Mouse (Mus musculus): ENCODE data around the gene Gm9945. TPM values are rescaled to one million over a fixed set of nuclear protein-coding genes. Genes with fewer than 3 reads are reported as not detected.
A peak's percentile ranks its signal among the peaks of the same experiment; 100 is the strongest.

Gm9945 gene
- total RNA-seq, 2 experiments from 2014 or later, result 2.0 to 2.1 TPM

DNA sequence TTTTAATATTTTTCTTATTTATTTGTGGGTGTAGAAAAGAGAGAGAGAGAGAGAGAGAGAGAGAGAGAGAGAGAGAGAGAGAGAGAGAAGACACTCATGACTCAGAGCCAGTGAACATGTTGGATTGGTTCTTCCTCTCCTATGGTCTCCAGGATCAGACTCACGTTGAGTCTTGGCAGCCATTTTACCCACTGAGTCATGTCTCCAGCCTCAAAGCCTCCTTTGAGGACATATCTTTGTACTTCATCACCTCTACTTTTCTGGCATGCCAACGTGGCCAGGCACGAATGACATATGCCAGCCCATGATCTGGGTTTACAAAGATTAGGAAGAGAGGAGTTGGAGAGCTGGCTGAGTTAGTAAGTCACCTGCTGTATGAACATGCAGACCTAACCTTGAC lies 19.8 kb upstream of the Gm9945 start:
- no peak for DNase-seq (ENCODE audit: low spot score in 2 of 2)

DNA sequence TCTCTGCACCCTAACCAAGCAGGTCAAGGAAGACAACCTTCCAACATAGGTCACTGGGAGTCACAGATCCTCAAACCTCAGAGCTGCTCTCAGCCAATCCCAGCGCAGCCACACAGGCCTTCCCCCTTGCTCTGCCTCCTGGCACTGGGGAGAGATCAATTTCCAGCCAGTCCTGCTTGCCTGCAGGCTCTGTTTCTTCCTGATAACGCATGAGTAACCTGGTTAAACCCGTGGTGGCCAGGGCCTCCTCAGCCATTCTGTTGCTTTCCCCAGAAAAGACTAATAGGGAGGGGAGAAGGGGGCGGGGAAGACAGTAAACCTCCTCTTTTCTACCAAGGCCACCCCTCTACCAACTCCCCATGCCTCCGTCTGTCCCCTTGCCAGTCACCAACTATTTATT lies 18.2 kb upstream of the Gm9945 start:
- DNase-seq (ENCODE audit: low spot score in 2 of 2), result no peak

DNA sequence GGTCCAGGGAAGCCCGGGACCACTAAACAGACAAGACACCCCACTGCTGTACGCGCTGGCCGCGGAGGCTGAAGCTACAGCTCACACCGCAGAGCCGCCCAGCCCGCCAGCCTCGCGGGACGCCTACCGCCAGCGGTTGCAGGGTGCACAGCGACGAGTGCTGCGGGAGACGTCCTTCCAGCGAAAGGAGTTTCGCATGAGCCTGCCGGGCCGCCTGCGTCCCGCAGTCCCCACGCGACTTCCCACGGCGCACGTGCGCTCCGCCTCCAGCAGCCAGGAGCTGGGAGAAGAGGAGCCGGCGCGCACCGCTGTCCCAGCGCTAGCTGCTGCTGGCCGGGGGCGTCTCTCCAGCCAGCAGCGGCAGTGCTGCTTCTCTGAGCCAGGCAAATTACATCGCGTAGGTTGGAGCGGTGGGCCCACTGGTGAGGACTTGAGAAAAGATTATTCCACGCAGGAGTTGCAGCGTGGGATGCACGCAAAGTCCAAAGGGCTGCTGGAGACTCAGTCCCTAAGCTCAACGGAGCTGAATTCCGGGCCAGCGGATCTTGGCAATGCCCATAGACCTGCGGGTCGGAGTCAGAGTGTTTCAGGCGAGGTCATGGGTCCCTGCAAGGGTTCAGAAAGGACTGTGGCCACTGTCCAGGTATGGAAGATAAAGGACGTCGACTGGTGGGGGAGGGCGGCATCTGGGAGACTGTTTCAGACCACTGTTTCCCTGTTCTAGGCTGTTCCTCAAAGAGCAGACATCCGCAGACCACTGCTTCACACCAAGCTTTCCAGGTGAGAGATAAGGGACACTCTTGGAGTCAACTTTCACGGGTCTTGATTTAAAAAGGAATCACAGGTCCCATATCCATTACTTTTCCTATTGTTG lies 16.2 kb upstream of the Gm9945 start:
- peak; percentile 69 to 77 for DNase-seq (ENCODE audit: low spot score in 2 of 2)

DNA sequence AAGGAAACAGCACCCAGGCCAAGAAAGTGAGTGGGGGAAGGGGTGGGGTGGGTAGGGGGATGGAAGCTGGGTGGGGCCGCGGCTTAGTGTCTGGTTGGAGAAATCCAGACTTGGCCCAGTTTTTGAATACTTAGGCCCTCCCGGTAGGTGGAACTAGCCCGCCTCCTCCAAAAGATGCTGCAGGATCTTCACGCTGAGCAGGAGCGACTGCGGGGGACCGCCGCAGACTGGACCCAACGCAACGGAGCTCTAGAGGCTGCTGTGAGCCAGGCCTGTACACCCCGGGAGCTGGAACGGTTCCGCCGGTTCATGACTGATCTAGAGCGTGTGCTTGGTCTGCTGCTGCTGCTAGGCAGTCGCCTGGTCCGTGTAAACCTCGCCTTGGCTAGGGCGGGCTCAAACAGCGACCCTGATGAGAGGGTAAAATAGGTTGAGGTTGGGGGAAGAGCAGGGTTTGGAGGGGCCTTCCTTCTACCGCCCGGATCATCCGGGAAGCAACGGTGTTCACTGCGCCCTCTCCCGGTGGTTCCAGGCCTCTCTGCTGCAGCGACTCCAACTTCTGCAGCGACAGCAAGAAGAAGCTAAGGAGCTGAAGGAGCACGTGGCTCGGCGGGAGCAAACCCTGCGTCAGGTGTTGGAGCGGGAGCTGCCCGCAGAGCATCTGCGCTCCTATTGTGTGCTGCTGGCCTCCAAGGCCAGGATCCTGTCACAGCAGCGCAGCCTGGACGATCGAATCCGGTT lies 13.6 kb upstream of the Gm9945 start:
- DNase-seq (ENCODE audit: low spot score in 2 of 2), result peak; percentile 86 to 89

DNA sequence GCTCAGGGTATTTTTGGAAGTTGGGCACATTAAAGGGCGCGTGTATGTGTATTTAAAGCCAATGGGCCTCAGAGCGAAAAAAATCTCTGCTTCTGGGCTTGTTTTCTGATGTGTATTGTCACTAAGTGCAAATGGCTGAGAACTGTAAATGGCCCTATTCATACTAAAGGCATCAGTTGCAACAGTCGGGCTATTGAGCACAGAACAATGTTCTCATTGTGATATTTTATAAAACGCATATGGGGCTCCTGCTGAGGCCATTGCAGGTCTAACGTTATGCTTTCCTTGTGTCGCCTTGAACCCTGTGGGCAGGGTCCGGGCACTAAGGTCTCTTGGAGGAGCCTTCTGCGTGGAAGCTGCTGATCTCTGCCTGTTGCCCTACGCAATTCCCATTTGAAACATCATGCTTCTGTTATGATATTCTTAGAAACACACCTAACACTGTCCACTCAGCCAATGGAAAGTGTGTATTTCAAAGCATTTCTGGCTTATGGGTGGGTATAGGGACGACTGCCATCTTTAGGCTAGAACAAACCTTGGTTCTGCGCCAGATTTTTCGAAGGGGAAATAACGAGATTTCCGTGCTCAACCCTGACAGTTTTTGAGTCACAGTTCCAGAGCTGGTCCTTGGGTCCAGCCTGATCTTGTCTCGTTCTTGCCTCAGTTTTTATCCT lies 10.5 kb upstream of the Gm9945 start:
- DNase-seq (ENCODE audit: low spot score in 2 of 2), result peak in 1 of 2 experiments; percentile 57

DNA sequence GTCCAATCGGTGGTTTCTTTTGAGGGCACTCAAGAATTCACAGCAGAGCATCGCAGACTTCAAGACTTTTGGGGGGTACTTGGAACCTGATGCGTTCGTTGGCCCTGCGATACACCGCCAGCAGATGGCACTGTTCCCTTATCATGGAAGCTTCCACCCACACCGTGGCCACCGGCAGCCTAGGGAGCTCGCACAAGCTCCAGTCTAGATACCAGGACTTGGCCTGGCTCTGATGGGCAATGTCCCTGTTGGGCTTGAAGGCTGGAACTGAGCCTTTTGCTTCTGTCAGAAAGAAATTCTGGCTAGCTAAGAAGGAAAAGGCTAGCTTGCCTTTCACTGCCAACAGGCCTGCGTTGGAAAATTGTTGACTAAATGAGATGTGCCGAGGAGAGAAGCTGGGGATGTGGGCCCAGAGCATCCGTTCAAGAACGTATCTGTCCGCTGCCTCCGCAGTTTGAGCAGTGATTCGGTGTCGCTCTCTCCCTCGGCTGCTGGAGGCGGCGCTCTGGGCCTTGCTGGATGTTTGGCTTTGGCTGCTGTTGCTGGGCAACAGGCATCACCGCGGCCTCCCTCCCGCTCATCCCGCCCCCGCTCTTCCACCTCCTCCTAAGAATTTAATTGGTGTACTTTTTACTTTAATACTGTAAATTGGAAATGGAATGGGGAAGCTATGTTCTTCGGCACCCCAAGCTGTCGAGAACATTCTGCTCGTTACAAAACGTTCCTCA lies 9.8 kb upstream of the Gm9945 start, which contains the start of gene Gm9837:
Gene Gm9837 (minus strand): TSS at position 512 of the 728 bp plus-strand sequence.
- DNase-seq (ENCODE audit: low spot score in 2 of 2), result peak; percentile 93 to 97

DNA sequence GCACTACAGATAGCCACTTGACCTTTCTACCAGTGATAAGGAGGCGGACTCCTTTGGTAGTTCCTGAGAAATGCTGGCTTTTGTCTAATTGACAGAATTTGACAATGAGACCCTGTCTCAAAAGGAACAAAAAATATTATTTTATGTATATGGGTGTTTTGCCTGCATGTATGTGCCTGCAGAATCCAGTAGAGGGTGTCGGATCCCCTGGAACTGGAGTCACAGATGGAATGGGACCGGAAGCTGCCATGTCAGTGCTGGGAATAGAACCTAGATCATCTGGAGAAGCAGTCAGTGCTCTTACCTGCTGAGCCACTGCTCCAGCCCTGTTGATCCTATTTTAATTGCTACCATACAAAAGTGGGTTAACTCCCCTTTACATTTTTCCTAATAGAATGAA lies 7.3 kb upstream of the Gm9945 start:
- DNase-seq (ENCODE audit: low spot score in 2 of 2), result no peak

DNA sequence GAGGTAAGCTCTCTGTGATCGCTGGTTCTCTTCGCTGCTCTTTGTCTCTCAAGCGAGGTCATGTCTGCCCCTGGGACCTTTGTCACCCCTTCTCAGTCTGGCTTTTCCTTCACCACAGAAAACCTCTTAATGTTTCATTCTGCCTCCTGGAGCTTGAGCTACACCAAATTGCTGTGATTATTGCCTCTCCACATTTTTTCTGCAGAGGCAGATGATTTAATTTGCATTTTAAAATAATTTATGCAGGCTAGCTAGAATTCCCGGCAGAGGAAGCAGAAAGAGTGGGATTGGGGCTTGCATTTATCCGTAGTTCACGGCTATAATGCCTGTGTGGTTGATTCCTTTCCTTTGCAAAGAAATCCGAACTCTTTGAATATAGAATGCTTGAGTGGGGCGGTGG lies 4.3 kb upstream of the Gm9945 start:
- DNase-seq (ENCODE audit: low spot score in 2 of 2), result peak in 1 of 2 experiments; percentile 18

DNA sequence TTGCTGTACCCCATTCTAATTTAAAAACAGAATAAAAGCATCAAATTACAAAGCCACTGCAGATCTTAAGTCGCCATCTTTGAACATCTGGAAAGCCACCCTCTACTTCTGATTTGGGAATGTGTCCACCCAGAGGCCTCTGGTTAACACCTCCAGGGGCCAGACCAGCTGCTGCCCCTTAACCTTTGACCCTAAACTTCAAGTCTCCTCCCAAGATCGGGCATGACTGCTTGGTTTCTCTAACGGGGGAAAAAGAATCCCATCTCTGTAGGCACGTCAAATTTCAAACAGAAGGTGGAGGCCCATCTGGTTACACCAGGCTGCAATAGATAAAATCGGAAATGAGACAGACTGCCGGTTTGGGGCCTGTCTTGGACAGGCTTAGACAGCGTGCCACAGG lies 2.1 kb upstream of the Gm9945 start:
- no peak for DNase-seq (ENCODE audit: low spot score in 2 of 2)

DNA sequence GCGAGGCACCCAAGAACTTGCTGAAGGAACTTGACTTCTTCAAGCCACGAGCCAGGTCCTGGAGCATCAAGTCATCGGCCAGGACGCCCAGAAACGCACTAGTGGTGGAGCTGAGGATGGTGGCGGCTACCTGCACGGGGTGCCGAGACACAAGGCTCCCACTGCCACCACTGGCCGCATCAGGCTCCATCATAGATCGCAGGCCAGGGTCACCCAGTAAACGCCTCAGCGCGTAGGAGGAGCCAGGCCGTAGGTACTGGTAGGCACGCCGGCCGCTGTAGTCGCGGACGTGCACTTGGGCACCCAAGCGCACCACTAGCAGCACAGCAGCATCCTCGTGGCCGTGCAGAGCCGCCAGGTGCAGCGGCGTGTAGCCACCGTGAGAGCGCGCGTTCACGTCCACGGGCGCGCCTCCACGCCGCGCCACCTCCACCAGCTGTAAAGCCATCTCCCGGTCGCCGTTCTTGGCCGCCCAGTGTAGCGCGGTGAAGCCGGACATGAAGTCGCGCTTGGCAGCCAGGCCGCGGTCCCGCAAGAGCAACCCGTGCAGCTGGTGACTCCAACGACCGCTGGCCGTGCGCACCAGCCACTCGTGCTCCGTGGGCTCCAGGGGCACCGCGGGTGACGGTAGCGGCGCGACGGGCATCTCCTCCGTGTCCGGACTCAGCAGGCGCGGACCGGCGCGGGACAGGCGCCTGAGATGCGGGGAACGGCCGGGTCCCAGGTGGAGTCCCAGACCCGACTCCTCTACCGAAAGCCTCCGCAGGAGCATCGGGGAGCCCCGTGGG lies 1.4 kb upstream of the Gm9945 start:
- DNase-seq (ENCODE audit: low spot score in 2 of 2), result peak in 1 of 2 experiments; percentile 45

DNA sequence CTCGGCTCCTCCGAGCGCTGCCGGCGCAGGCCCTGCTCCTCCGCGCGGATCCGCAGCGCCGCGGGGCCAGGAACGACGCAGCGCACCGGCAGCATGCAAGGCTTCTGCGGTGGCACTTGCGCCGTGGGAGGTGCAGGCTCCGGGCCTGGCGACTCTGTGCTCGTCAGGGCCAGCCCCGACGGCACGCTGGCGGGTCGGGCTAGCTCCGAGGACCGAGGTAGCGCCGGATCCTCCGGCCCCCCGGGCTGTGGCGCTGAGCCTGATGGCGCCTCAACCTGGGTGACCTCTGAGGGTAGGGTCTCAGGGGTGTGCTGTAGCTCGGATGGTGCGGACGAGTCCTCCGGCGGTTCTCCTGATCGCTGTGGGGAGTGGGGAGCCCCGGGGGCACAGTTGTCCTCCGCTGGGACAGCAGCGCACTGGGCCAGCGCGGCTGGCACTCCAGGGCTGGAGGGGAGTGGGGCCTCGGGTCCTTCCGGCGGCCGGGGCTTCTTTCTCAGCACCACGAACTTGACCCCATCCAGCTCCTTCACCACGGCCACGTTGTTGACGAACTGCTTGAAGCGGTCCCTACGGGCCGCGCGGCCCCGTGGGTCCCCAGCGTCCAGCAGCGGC lies 689 bp upstream of the Gm9945 start:
- DNase-seq (ENCODE audit: low spot score in 2 of 2), result peak in 1 of 2 experiments; percentile 60

DNA sequence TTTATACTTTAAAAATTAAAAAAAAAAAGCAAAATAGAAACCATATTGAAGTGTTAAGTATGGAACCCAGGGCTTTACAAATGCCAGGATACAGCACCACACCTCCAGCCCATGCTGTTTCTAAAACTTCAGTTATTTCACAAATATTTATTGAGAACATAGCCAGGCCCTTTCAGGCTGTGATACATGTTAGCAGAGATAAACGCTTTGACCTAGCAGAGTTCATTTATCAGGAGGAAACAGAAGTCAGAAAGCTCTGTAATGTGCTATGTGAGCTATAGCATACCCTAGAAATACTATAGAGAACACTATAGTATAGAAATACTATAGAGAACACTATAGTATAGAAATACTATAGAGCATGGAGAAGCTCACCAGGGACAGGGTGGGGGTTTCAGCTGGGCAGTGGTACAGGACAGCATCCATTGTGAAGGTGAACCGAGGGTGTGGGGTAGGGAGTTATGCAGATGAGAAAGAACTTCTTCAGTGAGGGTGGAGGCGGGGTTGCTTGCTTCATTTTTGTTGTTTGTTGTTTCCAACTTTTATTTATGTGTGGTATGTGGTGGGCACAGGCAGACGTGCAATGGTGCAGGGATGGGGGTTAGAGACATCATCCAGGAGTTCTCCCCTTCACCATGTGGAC lies 1.2 kb downstream of the Gm9945 start:
- no peak for DNase-seq (ENCODE audit: low spot score in 2 of 2)

DNA sequence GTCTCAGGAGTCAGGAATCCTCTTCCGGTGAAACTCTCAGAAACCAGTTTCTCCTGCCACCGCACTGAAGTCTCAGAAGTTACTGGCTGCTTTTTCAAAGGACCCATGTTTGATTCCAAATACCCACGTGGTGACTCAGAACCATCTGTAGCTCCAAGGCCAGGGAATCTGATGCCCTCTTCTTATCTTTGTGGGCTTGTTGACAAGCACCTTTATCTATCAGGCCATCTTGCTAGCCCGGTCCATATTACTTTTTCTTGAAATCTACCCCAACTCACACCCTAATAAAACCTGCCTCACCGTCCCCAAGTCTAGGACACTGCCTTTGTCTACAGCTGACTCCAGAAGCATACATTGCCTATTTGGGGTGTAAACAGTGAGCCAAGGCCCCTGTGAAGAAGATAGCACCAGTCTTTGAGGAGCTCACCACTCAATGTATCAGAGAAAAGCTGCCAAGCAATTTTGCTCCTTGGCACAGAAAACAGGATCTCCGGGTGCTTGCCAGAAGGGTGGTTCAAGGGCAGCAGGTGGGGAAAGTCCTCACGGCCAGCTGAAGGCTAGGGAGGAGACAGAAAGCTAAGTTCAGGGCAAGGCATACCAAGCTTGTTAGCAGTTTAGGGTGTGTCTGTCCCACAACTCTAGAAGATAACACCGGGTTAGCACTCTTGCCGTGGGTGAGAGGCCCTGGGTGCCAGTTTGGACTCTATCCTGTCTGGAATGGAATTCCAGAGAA lies 3.4 kb downstream of the Gm9945 start:
- DNase-seq (ENCODE audit: low spot score in 2 of 2), result no peak

DNA sequence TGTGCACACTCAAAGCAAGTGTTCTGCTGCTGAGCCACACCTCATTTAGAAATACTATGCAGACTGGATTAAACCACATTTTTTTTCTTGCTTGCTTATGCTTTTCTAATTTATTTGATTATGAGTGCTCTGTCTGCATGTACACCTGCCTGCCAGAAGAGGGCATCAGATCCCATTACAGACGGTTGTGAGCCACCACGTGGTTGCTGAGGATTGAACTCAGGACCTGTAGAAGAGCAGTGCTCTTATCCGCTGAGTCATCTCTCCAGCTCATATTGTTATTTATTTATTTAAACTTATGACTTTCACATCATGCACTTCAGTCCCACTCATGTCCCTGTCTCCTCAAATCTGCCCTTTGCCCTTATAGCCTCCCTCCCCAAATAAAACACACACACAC lies 5.8 kb downstream of the Gm9945 start:
- DNase-seq (ENCODE audit: low spot score in 2 of 2), result no peak

DNA sequence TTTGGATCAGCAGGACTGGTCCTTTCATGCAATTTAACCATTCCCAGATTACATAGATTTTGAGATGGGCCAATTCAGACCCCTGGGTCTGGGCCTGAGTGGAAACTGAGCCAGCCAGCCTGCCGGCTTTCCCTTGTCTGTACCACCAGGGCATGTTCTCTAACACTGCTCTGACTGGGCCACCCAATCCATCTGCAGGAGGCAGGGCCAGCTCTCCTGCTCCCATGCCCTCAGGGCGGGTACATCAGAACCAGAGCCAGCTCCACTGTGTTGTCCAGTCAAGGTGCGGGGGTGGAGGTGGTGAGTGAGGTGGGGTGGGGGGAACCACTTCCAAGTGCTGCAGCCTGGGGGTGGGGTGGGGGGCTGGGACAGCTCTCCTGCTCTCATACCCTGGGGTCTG lies 6.4 kb downstream of the Gm9945 start:
- DNase-seq (ENCODE audit: low spot score in 2 of 2), result no peak

DNA sequence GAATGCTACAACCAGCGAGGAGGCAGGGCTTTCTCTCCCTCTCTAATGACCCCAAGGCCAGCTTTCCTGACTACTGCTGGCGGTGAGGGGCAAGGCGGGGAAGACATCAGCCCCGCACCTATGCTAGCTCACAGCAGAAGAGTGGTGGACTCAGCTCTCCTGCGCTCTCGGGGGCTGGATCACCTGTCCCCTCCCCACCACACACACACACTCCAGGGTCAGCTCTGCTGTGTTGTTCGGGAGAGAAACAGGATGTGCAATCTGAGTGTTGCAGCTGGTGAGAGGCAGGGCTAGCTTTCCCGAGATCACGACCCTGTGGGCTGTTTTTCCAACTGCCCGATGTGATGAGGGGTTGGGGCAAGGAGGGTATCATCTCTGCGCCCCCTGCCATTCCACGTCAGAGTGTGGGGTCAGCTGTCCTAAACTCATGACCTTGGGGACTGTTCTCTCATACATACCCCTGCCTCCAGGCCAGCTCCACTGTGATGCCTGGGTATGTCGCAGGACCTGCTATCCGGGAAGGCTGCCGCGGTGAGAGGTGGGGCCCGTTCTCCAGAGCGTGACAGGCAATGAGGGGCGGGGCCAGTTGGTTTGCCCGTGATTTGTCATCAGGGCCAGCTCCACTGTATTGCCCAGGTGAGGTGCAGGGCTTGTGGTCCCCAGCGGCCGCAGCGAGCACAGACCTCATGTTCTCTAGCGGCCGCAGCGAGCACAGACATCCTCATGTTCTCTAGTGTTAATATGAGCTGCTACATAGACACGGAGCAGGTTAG lies 7.0 kb downstream of the Gm9945 start:
- DNase-seq (ENCODE audit: low spot score in 2 of 2), result no peak

DNA sequence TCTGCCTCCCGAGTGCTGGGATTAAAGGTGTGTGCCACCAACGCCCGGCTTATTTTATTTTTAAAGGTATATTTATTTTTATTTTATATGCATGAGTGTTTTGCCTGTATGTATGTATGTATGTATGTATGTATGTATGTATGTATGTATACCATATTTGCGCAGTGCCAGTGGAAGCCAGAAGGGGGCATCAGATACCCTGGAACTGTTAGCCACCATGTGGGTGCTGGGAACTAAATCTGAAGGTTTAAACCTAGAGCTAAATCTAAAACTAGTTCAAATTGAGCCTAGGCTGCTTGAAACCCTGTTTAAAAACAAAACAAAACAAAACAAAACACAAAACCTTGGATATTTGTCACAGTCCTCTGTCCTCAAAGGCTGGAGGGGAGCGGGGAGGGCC lies 9.0 kb downstream of the Gm9945 start:
- no peak for DNase-seq (ENCODE audit: low spot score in 2 of 2)

DNA sequence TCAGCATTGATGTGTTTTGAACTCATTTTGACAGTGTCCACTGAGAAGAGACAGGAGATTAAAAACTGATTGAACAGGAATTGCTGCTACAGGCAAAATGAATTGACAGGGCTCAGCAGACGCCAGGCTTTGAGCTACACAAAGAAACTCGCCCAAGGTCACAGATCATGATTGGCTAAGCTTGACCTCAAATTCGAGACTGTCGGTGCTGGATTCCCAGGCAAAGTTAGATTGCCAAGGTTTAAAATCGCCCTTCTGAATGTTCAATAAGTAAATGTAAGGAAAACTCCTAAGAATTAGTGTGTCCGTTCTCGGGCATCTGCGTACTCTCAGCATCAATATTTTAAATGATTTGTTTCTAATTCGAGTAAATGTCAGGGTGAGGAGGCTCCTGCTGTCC lies 9.5 kb downstream of the Gm9945 start:
- DNase-seq (ENCODE audit: low spot score in 2 of 2), result no peak
